9 mouse cellular contexts compared by ENCODE assay signal in the genomic region with DNA sequence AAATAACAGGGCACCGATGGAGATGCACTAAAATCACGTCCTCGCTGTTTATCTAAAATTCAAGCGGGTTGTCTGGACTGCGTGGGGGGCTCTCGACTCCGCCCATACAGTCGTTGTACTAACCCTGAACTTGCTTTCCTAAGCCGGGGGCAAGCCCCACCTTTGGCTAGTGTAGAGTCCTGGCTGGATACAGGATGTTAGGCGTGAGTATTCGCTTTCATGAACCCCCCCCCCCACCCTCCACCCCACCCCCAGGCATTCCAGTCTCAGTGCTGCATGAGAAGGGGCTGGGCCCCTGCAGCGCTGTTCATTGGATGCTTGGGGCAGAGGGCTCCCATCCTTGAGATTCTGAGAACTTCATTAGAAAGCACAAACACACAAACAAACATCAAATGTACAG. TPM values are rescaled to one million over a fixed set of nuclear protein-coding genes. Genes with fewer than 3 reads are reported as not detected.
DNase-seq lines count a peak whose midpoint lies in the region; ATAC-seq lines count a peak whose summit lies in the region.
"Had no signal": no experiment of that assay in that cellular context is flagged by ENCODE, and none has a peak within 500 bp of the region (broad histone marks: within the 10 kb centered on the region; RNA-seq: fewer than 3 reads in every experiment).

No protein-coding gene starts in this region.

- H3K9me3 ChIP-seq in heart, embryonic 16.5 days (replicated peaks; ENCODE audit: control insufficient read depth, low read length): 0 out of 2 replicates have a peak, but pooled peaks cover 3% of the 10 kb centered on the region
- no peaks in the 10 kb centered on the region for H3K9me3 ChIP-seq in hindbrain, embryonic 12.5 days (replicated peaks)
- no peaks in the 10 kb centered on the region for H3K9me3 ChIP-seq in midbrain, embryonic 14.5 days (ENCODE audit: control insufficient read depth, low read length)

- H3K36me3 ChIP-seq in heart, embryonic 16.5 days (ENCODE audit: control insufficient read depth, insufficient read depth): no peaks in the 10 kb centered on the region
- 0 out of 2 replicates have a peak, but pooled peaks cover 1% of the 10 kb centered on the region for H3K36me3 ChIP-seq in hindbrain, embryonic 12.5 days
- no peaks in the 10 kb centered on the region for H3K36me3 ChIP-seq in midbrain, embryonic 14.5 days (ENCODE audit: control insufficient read depth, insufficient read depth, low read length)

- DNase-seq in heart, postnatal 36 days: no peak
- DNase-seq in embryo, embryonic 10.5 days (ENCODE audit: low spot score): peak; percentile 33
- DNase-seq in midbrain, embryonic 14.5 days: no peak
- no peak for DNase-seq in gastrocnemius, postnatal 10 days

- intact Hi-C loops in heart, postnatal 36 days (cut with DNase I): loop anchor here (5.0 kb wide), 2 partner anchors 106 to 146 kb away; no protein-coding TSS in a partner anchor

- no peak for ATAC-seq in heart, embryonic 16.5 days (replicated peaks; ENCODE audit: extremely low read depth, insufficient read depth, low FRiP score)
- no peak for ATAC-seq in hindbrain, embryonic 12.5 days (ENCODE audit: low FRiP score)
- no peak for ATAC-seq in midbrain, embryonic 14.5 days (ENCODE audit: low FRiP score, low TSS enrichment)
- no peak for ATAC-seq in frontal cortex, adult (ENCODE audit: low TSS enrichment)
- no peak for ATAC-seq in CD4-positive, CD25-positive, alpha-beta regulatory T cell, adult 4 months

- H3K4me1 ChIP-seq in heart, embryonic 16.5 days (ENCODE audit: control insufficient read depth, insufficient read depth, low read length): peaks cover 35% of the 10 kb centered on the region
- H3K4me1 ChIP-seq in hindbrain, embryonic 12.5 days: peaks cover 49% of the 10 kb centered on the region
- H3K4me1 ChIP-seq in midbrain, embryonic 14.5 days (ENCODE audit: control insufficient read depth, insufficient read depth, low read length): peaks cover 34% of the 10 kb centered on the region

- peak overlapping the region; percentile 95 for H3K9ac ChIP-seq in heart, embryonic 16.5 days (ENCODE audit: low read length)
- H3K9ac ChIP-seq in hindbrain, embryonic 12.5 days: peak overlapping the region; percentile 45; the same call in 1 of the 2 replicates
- H3K9ac ChIP-seq in midbrain, embryonic 14.5 days (replicated peaks; ENCODE audit: low read length): no peak overlapping the region

- 7% methylated on average over 12 of the region's 12 CpGs for WGBS in heart, embryonic 16.5 days
- 13% methylated on average over 11 of the region's 12 CpGs for WGBS in hindbrain, embryonic 12.5 days
- 16% methylated on average over 12 of the region's 12 CpGs for WGBS in midbrain, embryonic 14.5 days

- H3K27ac ChIP-seq in heart, embryonic 16.5 days (ENCODE audit: low read length): peak overlapping the region; percentile 94
- peak overlapping the region; percentile 94; the same call in 1 of the 2 replicates for H3K27ac ChIP-seq in hindbrain, embryonic 12.5 days
- H3K27ac ChIP-seq in midbrain, embryonic 14.5 days (replicated peaks; ENCODE audit: low read depth, low read length): no peak overlapping the region

- peak overlapping the region; percentile 87 for H3K4me2 ChIP-seq in heart, embryonic 16.5 days (ENCODE audit: low read depth, low read length)
- H3K4me2 ChIP-seq in hindbrain, embryonic 12.5 days (replicated peaks): peak overlapping the region; percentile 96; the same call in 1 of the 2 replicates
- H3K4me2 ChIP-seq in midbrain, embryonic 14.5 days (ENCODE audit: low read length): peak overlapping the region; percentile 96

- no peaks in the 10 kb centered on the region for H3K27me3 ChIP-seq in heart, embryonic 16.5 days (ENCODE audit: control insufficient read depth, insufficient read depth, low read length)
- H3K27me3 ChIP-seq in hindbrain, embryonic 12.5 days: peaks cover 28% of the 10 kb centered on the region
- no peaks in the 10 kb centered on the region for H3K27me3 ChIP-seq in midbrain, embryonic 14.5 days (ENCODE audit: control insufficient read depth, insufficient read depth, low read length)

- H3K4me3 ChIP-seq in heart, embryonic 16.5 days (ENCODE audit: low read length): peak overlapping the region; percentile 83
- H3K4me3 ChIP-seq in hindbrain, embryonic 12.5 days: peak overlapping the region; percentile 83; the same call in 1 of the 2 replicates
- H3K4me3 ChIP-seq in midbrain, embryonic 14.5 days (replicated peaks; ENCODE audit: low read depth, low read length): no peak overlapping the region

RNA-seq across cellular contexts. Expression of a gene that starts 0.7 kb away (rescaled TPM):
- polyA plus RNA-seq in heart, embryonic 16.5 days (2015; fragmentation: Nextera tagmentation; extraction: Ambion mirVana): 61.8 and 73.3 TPM in 2 replicates
- total RNA-seq in heart, postnatal 36 days (2021): 10 to 100 TPM; 37.9 to 42.1 TPM
- 185 and 186 TPM in 2 replicates for polyA plus RNA-seq in hindbrain, embryonic 12.5 days (2016; fragmentation: Nextera tagmentation; extraction: Ambion mirVana)
- 90.9 and 93.8 TPM in 2 replicates for polyA plus RNA-seq in midbrain, embryonic 14.5 days (2014; fragmentation: Nextera tagmentation; extraction: Ambion mirVana)
- polyA plus RNA-seq in CD4-positive, CD25-positive, alpha-beta regulatory T cell, adult 4 months (2017; shearing (Covaris generic)): 1 to 10 TPM; 2.5 to 5.6 TPM
- total RNA-seq in gastrocnemius, postnatal 10 days (2021): 10 to 100 TPM; 25.7 to 30.3 TPM
- total RNA-seq: MEL had no signal
